In the genomic region with DNA sequence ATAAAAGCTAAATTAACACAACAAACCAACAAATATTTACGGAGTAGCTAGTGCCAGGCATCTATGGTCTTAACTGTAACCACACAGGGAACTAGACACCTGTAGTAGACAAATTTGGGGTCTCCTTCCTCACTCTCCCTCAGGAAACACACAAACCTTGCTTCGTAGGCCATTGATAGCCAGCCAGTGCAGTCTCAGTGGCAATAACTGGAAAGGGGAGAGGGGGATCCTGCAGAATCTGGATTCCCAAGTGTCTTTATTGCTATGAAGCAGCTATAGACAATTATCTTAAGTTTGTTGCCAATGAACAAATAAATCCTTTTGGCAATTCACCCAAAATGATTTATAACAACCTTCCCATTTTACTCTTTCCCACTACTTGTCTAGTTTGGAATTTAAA, we compare ENCODE assay signal across 18 mouse cellular contexts. TPM values are rescaled to one million over a fixed set of nuclear protein-coding genes. Genes with fewer than 3 reads are reported as not detected.
DNase-seq lines count a peak whose midpoint lies in the region; ATAC-seq and TF ChIP-seq lines count a peak whose summit lies in the region.
"Had no signal": no experiment of that assay in that cellular context is flagged by ENCODE, and none has a peak within 500 bp of the region (broad histone marks: within the 10 kb centered on the region; RNA-seq: fewer than 3 reads in every experiment).

No protein-coding gene starts in this region.

- no peaks in the 10 kb centered on the region for H3K27me3 ChIP-seq in heart, adult 2 months (ENCODE audit: control insufficient read depth, insufficient read depth, low read length)
- H3K27me3 ChIP-seq in intestine, embryonic 16.5 days (replicated peaks; ENCODE audit: control insufficient read depth, insufficient read depth, low read length) = no peaks in the 10 kb centered on the region
- H3K27me3 ChIP-seq in liver, embryonic 13.5 days = no peaks in the 10 kb centered on the region
- H3K27me3 ChIP-seq: embryonic facial prominence, embryonic 15.5 days; midbrain, embryonic 15.5 days had no signal

- no peak overlapping the region for H3K4me3 ChIP-seq in heart, adult 2 months
- H3K4me3 ChIP-seq in layer of hippocampus, adult 2 months = no peak overlapping the region
- no peak overlapping the region for H3K4me3 ChIP-seq in intestine, embryonic 16.5 days (ENCODE audit: low read length)
- no peak overlapping the region; the same call in 1 of the 2 replicates for H3K4me3 ChIP-seq in liver, embryonic 13.5 days (replicated peaks)
- H3K4me3 ChIP-seq: embryonic facial prominence, embryonic 15.5 days; midbrain, embryonic 15.5 days had no signal

- intact Hi-C loops in heart, adult 2 months (cut with DNase I) = no loop called here
- intact Hi-C loops in heart, postnatal 10 days (cut with DNase I) = no loop called here

- no peak overlapping the region for H3K27ac ChIP-seq in heart, adult 2 months
- H3K27ac ChIP-seq in layer of hippocampus, adult 2 months = 0 out of 2 replicates have a peak overlapping the region, but pooled peaks have one; percentile 16
- no peak overlapping the region; the same call in 1 of the 2 replicates for H3K27ac ChIP-seq in intestine, embryonic 16.5 days (ENCODE audit: low read length)
- H3K27ac ChIP-seq in liver, embryonic 13.5 days = peak overlapping the region; percentile 69
- H3K27ac ChIP-seq: embryonic facial prominence, embryonic 15.5 days; midbrain, embryonic 15.5 days had no signal

- H3K9ac ChIP-seq in heart, adult 2 months (ENCODE audit: low read depth, low read length) = peak overlapping the region; percentile 59; the same call in 1 of the 2 replicates
- peak overlapping the region; percentile 51; the same call in 1 of the 2 replicates for H3K9ac ChIP-seq in intestine, embryonic 16.5 days (ENCODE audit: low read depth, low read length)
- H3K9ac ChIP-seq in liver, embryonic 13.5 days = peak overlapping the region; percentile 34
- H3K9ac ChIP-seq: embryonic facial prominence, embryonic 15.5 days; midbrain, embryonic 15.5 days had no signal

- no peaks in the 10 kb centered on the region for H3K9me3 ChIP-seq in intestine, embryonic 16.5 days (ENCODE audit: control insufficient read depth, low read length)
- no peaks in the 10 kb centered on the region for H3K9me3 ChIP-seq in liver, embryonic 13.5 days (replicated peaks)
- H3K9me3 ChIP-seq: embryonic facial prominence, embryonic 15.5 days; midbrain, embryonic 15.5 days had no signal

- peaks cover 23% of the 10 kb centered on the region for H3K4me1 ChIP-seq in heart, adult 2 months (ENCODE audit: control insufficient read depth, insufficient read depth, low read length)
- peaks cover 10% of the 10 kb centered on the region for H3K4me1 ChIP-seq in intestine, embryonic 16.5 days (ENCODE audit: control insufficient read depth, insufficient read depth, low read length)
- H3K4me1 ChIP-seq in liver, embryonic 13.5 days (replicated peaks) = peaks cover 51% of the 10 kb centered on the region

- ATAC-seq in intestine, embryonic 16.5 days = no peak
- no peak for ATAC-seq in liver, embryonic 13.5 days (ENCODE audit: low read depth)
- ATAC-seq: activated CD4-positive, CD25-positive, alpha-beta regulatory T cell, adult 4 months; CD4-positive, CD25-positive, alpha-beta regulatory T cell, adult 4 months; inflammation-experienced regulatory T-cells, adult 6 months; midbrain, embryonic 15.5 days had no signal

- TF ChIP-seq EP300 in heart, adult 2 months (IDR thresholded peaks at IDR 0.05; ENCODE audit: insufficient read depth, low read depth, low read length) = no peak

- TF ChIP-seq CTCF in heart, adult 2 months (IDR thresholded peaks at IDR 0.05) = no peak
- no peak for TF ChIP-seq CTCF in layer of hippocampus, adult 2 months (conservative IDR thresholded peaks at IDR 0.05)

- TF ChIP-seq POLR2A in heart, adult 2 months (IDR thresholded peaks at IDR 0.05; ENCODE audit: insufficient read depth, low read depth, low read length) = no peak

- no peak for DNase-seq in heart, adult 2 months
- no peak for DNase-seq in heart, postnatal 10 days
- DNase-seq in layer of hippocampus, adult 2 months (ENCODE audit: low spot score in 2 of 2) = no peak
- no peak for DNase-seq in layer of hippocampus, adult 18-20 months (ENCODE audit: low spot score in 2 of 2)
- DNase-seq in liver, embryonic 13.5 days = no peak
- DNase-seq in testis, postnatal 10 days (ENCODE audit: low spot score) = no peak
- DNase-seq: cerebellum, adult 18-20 months; heart, postnatal 4 days; kidney, postnatal 25 days; lung, postnatal 4 days; right cerebral cortex, postnatal 25 days; thymus, adult 2 months had no signal

- H3K36me3 ChIP-seq in heart, adult 2 months (ENCODE audit: control insufficient read depth, insufficient read depth, low read length) = peaks cover 63% of the 10 kb centered on the region
- H3K36me3 ChIP-seq in intestine, embryonic 16.5 days (ENCODE audit: control insufficient read depth, insufficient read depth, low read length) = peaks cover 3% of the 10 kb centered on the region
- H3K36me3 ChIP-seq in liver, embryonic 13.5 days = peaks cover 64% of the 10 kb centered on the region

- WGBS in heart, adult 2 months = 23% methylated on average over 2 of the region's 2 CpGs
- WGBS in intestine, embryonic 16.5 days = 78% methylated on average over 2 of the region's 2 CpGs
- 57% methylated on average over 2 of the region's 2 CpGs for WGBS in liver, embryonic 13.5 days (ENCODE audit: insufficient replicate concordance)

- peaks cover 9% of the 10 kb centered on the region for H3K79me2 ChIP-seq in heart, adult 2 months (replicated peaks; ENCODE audit: control insufficient read depth, insufficient read depth, low read length)

- no peak overlapping the region for H3K4me2 ChIP-seq in intestine, embryonic 16.5 days (ENCODE audit: low read depth, low read length)
- H3K4me2 ChIP-seq in liver, embryonic 13.5 days = peak overlapping the region; percentile 29
- H3K4me2 ChIP-seq: embryonic facial prominence, embryonic 15.5 days; midbrain, embryonic 15.5 days had no signal

RNA-seq across cellular contexts. Expression of gene Chd2, which starts 6.4 kb away (rescaled TPM):
- total RNA-seq in heart, adult 2 months (2021) = 10 to 100 TPM; 38.1 to 43.3 TPM
- 32.9 and 38.0 TPM in 2 replicates for polyA plus RNA-seq in heart, adult 2 months (2012; rRNA removed)
- total RNA-seq in heart, postnatal 10 days (2021) = 10 to 100 TPM; 62.3 to 63.3 TPM
- total RNA-seq in layer of hippocampus, adult 2 months (2021) = 10 to 100 TPM; 57.1 to 58.3 TPM
- total RNA-seq in layer of hippocampus, adult 18-20 months (2021) = 10 to 100 TPM; 50.7 to 55.7 TPM
- polyA plus RNA-seq in intestine, embryonic 16.5 days (2015; fragmentation: Nextera tagmentation; extraction: Ambion mirVana) = 40.1 and 41.1 TPM in 2 replicates
- polyA plus RNA-seq in liver, embryonic 13.5 days (2015; fragmentation: Nextera tagmentation; extraction: Ambion mirVana) = 18.8 and 25.6 TPM in 2 replicates

Comparison
In these comparisons a context has a peak if more than half of its experiments do, and no peak if none do; other contexts are left out.
1. H3K27ac ChIP-seq: peak in layer of hippocampus, adult 2 months (single experiment) and liver, embryonic 13.5 days (single experiment); none in heart, adult 2 months (single experiment) and intestine, embryonic 16.5 days (single experiment).
2. Peak in every context shown above with its lines, with median percentiles within 50 percentile points of each other: H3K9ac ChIP-seq.